Mouse (Mus musculus) midbrain, postnatal 0 days (tissue): Measurements from ENCODE around the gene Ddb2. TPM values are rescaled to one million over a fixed set of nuclear protein-coding genes. Genes with fewer than 3 reads are reported as not detected.

Source experiments
- ATAC-seq: fragments of 200-750 bp; cut with Nextera tagmentation; 2 replicates; pipeline ENCODE4 v1.8.0; 2017; ENCODE audit warnings: moderate number of reproducible peaks, mild to moderate bottlenecking, moderate TSS enrichment, moderate library complexity; ENCODE audit not compliant: low FRiP score
- DNase-seq: peaks from one replicate; pipeline ENCODE4 v3.0.0-alpha.2; 2015; ENCODE audit warnings: low spot score
- H3K27ac ChIP-seq: fragments of 300-500 bp; sonication (generic); 2 replicates; pipeline ENCODE4 v1.5.1; 2014; ENCODE audit warnings: low read depth, mild to moderate bottlenecking, low read length, mixed read lengths
- H3K27me3 ChIP-seq: fragments of 300-500 bp; sonication (generic); 2 replicates; pipeline ENCODE4 v1.6.1; 2014; ENCODE audit warnings: low read length, control low read depth, mixed read lengths; ENCODE audit not compliant: insufficient read depth
- H3K36me3 ChIP-seq: fragments of 300-500 bp; sonication (generic); 2 replicates; pipeline ENCODE4 v1.6.1; 2014; ENCODE audit warnings: low read length, control low read depth, mixed read lengths; ENCODE audit not compliant: insufficient read depth
- H3K4me1 ChIP-seq: fragments of 300-500 bp; sonication (generic); 2 replicates; pipeline ENCODE4 v1.6.1; 2014; ENCODE audit warnings: mild to moderate bottlenecking, control low read depth, antibody characterized with exemption, low read length, mixed read lengths; ENCODE audit not compliant: insufficient read depth
- H3K4me2 ChIP-seq: fragments of 300-500 bp; sonication (generic); 2 replicates; pipeline ENCODE4 v1.6.1; 2014; ENCODE audit warnings: low read depth, mild to moderate bottlenecking, low read length, mixed read lengths; ENCODE audit not compliant: poor library complexity, severe bottlenecking
- H3K4me3 ChIP-seq: fragments of 300-500 bp; sonication (generic); 2 replicates; pipeline ENCODE4 v1.5.1; 2014; ENCODE audit warnings: low read depth, mild to moderate bottlenecking, low read length, moderate library complexity
- H3K9ac ChIP-seq: fragments of 300-500 bp; sonication (generic); replicated peaks from 2 replicates; pipeline ENCODE4 v1.6.1; 2014; ENCODE audit warnings: mild to moderate bottlenecking, low read length, moderate library complexity, mixed read lengths; ENCODE audit not compliant: poor library complexity, severe bottlenecking
- H3K9me3 ChIP-seq: fragments of 300-500 bp; sonication (generic); 2 replicates; pipeline ENCODE4 v1.6.1; 2016; ENCODE audit warnings: low read length, control low read depth
- CTCF ChIP-seq: IDR thresholded peaks from 2 replicates; pipeline ENCODE4 v1.5.1; 2016; ENCODE audit warnings: antibody characterized with exemption, mild to moderate bottlenecking
- WGBS: fragments of 180-500 bp; shearing (Covaris S2); extraction: QIAGEN DNeasy Blood & Tissue Kit; methylation state at CpG from one replicate; pipeline ENCODE4 v1.1.7; 2014; 5-methylcytosine and 5-hydroxymethylcytosine counted together
- polyA plus RNA-seq: library from polyadenylated mRNA; unstranded; fragments of >200 nt; fragmentation: Nextera tagmentation; extraction: Ambion mirVana; gene quantifications from 2 replicates; pipeline ENCODE4 v1.2.1, GENCODE M21; 2015
- total RNA-seq: library from RNA; depleted of rRNA; stranded (reverse); fragments of >200 nt; gene quantifications from 2 replicates; pipeline ENCODE4 v1.2.3, GENCODE M21; 2014

The Ddb2 gene
- total and polyA plus RNA-seq, 2 experiments from 2014 or later: 7.9 to 13.4 TPM

DNA sequence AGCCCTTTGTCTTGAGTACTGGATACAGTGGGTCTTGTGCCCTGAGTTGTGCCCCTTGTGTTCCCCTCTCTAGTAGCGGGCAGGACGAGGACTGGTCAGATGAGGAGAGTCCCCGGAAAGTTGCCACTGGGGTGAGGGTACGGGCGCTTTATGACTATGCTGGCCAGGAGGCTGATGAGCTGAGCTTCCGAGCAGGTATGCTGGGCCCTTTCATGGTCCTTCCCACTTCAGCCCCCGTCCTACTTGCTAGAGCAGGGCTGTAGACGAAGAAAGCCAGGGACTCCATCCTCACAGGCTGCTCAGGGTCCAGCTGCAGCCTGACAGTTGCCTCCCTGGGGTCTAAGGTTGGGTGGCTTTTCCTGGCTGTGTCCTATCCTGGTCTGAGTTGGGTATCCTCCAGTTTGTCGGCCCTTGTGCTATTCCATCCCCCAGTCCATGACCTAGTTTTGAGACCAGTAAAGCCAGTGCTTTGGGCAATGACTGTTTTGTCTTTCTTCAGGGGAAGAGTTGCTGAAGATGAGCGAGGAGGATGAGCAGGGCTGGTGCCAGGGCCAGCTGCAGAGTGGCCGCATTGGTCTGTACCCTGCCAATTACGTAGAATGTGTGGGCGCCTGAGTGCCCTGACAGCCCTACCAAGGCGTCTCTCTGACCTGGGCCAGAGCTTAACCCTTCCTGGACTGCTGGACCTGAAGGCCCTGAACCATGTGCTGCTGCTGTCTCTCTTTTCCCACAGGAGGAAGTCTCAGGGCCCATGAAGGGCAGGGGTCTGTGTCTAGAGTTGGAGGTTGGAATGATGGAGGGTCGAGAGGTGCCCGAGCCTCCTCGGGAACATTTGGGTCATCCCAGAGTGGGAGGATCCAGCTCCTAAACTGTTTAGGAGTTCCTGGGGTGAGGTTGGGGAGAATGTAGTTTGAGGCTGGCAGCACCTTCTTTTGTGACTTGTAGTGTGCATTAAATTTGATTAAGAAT lies 27.2 kb upstream of the Ddb2 start:
- peak overlapping the region; percentile 73 for H3K4me3 ChIP-seq
- H3K36me3 ChIP-seq: peaks cover 12% of the 10 kb centered on the region
- no peaks in the 10 kb centered on the region for H3K27me3 ChIP-seq
- H3K4me1 ChIP-seq: peaks cover 12% of the 10 kb centered on the region
- no peak for TF ChIP-seq CTCF
- peak overlapping the region; percentile 62 for H3K4me2 ChIP-seq
- no peak for DNase-seq
- peak overlapping the region; percentile 44; the same call in 1 of the 2 replicates for H3K9ac ChIP-seq
- peak overlapping the region; percentile 84 for H3K27ac ChIP-seq
- ATAC-seq: no peak
- no peaks in the 10 kb centered on the region for H3K9me3 ChIP-seq
- 90% methylated on average over 17 of the region's 17 CpGs for WGBS

DNA sequence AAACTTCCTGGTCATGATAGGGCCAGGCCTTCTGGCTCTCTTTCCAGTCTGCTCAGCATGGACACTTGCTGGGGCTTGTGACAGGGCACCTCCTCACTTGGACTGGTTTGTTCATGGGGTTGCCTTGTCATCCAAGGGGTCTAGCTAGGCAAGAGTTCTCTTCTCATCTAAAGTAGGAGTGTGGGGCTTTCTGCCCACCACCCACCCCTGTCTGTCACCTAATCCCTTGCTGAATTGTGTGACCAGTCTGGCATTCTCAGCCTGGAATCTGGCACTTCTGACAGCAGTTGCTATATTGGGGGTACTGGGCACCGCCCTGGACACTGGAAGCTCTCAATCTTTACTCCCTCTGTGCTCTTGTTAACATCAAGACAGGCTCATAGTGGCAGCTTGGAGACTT lies 22.7 kb upstream of the Ddb2 start:
- Histone ChIP-seq H3K36me3 (no peaks in the 10 kb centered on the region), H3K9me3 (no peaks in the 10 kb centered on the region), H3K27ac (no peak overlapping the region), H3K4me3 (no peak overlapping the region), H3K4me1 (peaks cover 4% of the 10 kb centered on the region; the same call in 1 of the 2 replicates), H3K27me3 (0 out of 2 replicates have a peak, but pooled peaks cover 8% of the 10 kb centered on the region), H3K9ac (no peak overlapping the region), H3K4me2 (no peak overlapping the region)
- 90% methylated on average over 1 of the region's 1 CpGs for WGBS
- no peak for DNase-seq
- ATAC-seq: no peak
- TF ChIP-seq CTCF: no peak

DNA sequence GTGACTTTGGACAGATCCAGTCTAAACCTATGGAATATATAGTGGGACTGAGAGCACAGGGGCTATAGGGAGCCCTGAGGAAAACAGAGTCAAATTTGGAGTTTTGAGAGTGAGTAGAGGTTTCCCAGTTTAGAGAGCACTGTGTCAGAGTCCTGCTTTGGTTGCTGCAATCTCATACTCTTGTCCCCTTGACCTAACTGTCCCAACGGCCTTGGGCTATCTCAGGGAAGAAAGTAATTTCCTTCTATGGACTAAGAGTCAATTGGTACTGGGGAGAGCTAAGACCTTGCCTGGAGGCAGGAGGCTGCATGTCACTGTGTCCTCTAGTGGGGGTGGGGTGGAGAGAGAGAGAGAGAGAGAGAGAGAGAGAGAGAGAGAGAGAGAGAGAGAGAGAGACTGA lies 22.0 kb upstream of the Ddb2 start:
- DNase-seq (no peak), ATAC-seq (no peak)
- no peak overlapping the region for H3K9ac ChIP-seq
- H3K4me3 ChIP-seq: no peak overlapping the region
- no peak overlapping the region for H3K4me2 ChIP-seq
- H3K36me3 ChIP-seq: no peaks in the 10 kb centered on the region
- no peaks in the 10 kb centered on the region for H3K9me3 ChIP-seq
- no peak overlapping the region for H3K27ac ChIP-seq
- WGBS: 72% methylated on average over 1 of the region's 1 CpGs
- H3K4me1 ChIP-seq: no peaks in the 10 kb centered on the region
- no peak for TF ChIP-seq CTCF
- H3K27me3 ChIP-seq: 0 out of 2 replicates have a peak, but pooled peaks cover 10% of the 10 kb centered on the region

DNA sequence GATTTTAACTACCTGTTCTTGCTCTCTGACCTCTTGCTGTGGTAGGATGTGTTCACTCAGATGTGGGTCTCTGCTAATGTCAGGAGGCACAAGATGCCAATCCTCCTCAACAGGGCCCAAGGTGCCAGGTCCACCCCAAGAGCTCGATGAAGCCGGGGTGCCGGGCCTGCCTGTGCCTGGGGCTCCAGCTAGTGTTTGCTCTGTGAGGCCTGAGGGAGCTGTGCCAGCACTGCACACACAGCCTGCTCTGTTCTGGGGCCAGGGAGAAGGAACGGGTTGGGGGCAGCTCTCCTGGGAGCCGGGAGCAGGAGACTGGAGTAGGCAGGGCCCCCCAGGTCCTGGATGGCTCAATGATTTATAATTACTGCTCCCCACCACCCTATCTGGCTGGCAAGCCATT lies 21.3 kb upstream of the Ddb2 start:
- Histone ChIP-seq H3K9ac (no peak overlapping the region), H3K27me3 (0 out of 2 replicates have a peak, but pooled peaks cover 10% of the 10 kb centered on the region), H3K4me3 (peak overlapping the region; percentile 58; the same call in 1 of the 2 replicates), H3K4me2 (peak overlapping the region; percentile 100), H3K9me3 (no peaks in the 10 kb centered on the region), H3K36me3 (no peaks in the 10 kb centered on the region), H3K27ac (peak overlapping the region; percentile 6), H3K4me1 (no peaks in the 10 kb centered on the region)
- ATAC-seq: peak; percentile 35; the same call in 1 of the 2 replicates
- TF ChIP-seq CTCF: no peak
- peak; percentile 55 for DNase-seq
- 68% methylated on average over 5 of the region's 5 CpGs for WGBS

DNA sequence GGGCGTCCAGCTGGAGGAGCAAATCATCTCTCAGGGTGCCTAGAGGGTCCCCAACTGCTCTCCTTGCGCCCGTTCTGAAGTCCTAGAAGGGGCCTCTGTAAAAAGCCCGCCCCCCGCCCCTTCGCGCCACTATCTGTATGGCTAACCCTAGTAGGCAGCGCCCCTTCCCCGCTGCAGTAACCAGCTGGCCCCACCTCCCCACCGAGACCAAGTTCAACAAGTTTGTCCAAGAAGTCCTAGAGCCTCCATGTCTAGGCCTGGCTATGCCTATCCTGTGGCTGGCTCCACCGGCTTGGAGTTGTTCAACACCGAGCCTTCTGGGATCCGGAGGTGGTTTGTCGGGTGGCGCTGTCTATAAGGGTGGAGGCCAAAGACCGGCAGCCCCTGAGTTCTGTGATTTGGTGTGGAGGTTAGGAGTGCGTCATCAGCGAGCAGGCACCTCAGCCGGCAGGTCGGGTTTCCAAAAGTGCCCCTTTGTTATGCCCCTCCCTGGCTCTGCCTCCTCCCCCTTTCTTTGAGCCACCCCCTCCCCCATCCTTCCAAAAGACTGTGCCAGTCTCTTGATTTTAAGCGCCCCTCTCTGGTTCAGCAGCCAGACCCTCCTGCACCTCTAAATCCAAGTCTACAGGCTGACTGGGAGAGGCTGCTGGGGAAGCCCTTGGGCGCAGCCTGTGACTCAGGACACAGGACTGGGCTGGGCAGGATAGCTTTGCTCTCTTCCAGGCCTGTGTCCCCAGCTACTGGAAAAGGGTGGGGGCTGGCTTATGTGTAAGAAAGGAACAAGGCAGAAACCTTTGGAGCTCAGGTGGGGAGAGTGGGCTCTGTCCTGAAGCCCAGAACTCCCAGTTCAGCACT lies 20.6 kb upstream of the Ddb2 start:
- TF ChIP-seq CTCF: no peak

More for the DNA sequence above, 20.6 kb upstream of the Ddb2 start:
- H3K9me3 ChIP-seq: no peaks in the 10 kb centered on the region
- H3K27me3 ChIP-seq: 0 out of 2 replicates have a peak, but pooled peaks cover 10% of the 10 kb centered on the region
- H3K4me3 ChIP-seq: peak overlapping the region; percentile 58
- no peaks in the 10 kb centered on the region for H3K4me1 ChIP-seq
- peak overlapping the region; percentile 6 for H3K27ac ChIP-seq
- peak; percentile 76 for DNase-seq
- ATAC-seq: peak; percentile 75
- WGBS: 2% methylated on average over 22 of the region's 22 CpGs
- H3K4me2 ChIP-seq: peak overlapping the region; percentile 100
- H3K36me3 ChIP-seq: no peaks in the 10 kb centered on the region
- H3K9ac ChIP-seq: peak overlapping the region; percentile 56
